Mouse (Mus musculus): Measurements from ENCODE around the gene Nlrc5.
"Not testable (repeated sequence)": the region's sequence is repeated elsewhere in the genome, so short reads cannot be mapped to it uniquely, and the experiment has no call there.

Nlrc5 gene

GRCm38 (mm10) chr8:94422270-94422669 is 11.9 kb upstream of the Nlrc5 start:
- DNase-seq (ENCODE audit: low spot score): no peak

GRCm38 (mm10) chr8:94427953-94428352 is 6.2 kb upstream of the Nlrc5 start:
- DNase-seq (ENCODE audit: low spot score): no peak

- no peak for DNase-seq (ENCODE audit: low spot score)
Observed at GRCm38 (mm10) chr8:94428420-94428819, 5.7 kb upstream of the Nlrc5 start.

GRCm38 (mm10) chr8:94429376-94429775 is 4.8 kb upstream of the Nlrc5 start:
- DNase-seq (ENCODE audit: low spot score): no peak

- no peak for DNase-seq (ENCODE audit: low spot score)
Observed at GRCm38 (mm10) chr8:94432212-94432611, 1.9 kb upstream of the Nlrc5 start.

GRCm38 (mm10) chr8:94434958-94435357 is 802 bp downstream of the Nlrc5 start:
- DNase-seq (ENCODE audit: low spot score): no peak

GRCm38 (mm10) chr8:94435397-94436111 is 1.4 kb downstream of the Nlrc5 start:
- no peak for DNase-seq (ENCODE audit: low spot score)

GRCm38 (mm10) chr8:94436112-94436572 is 2.0 kb downstream of the Nlrc5 start:
- DNase-seq (ENCODE audit: low spot score): no peak

- no peak for DNase-seq (ENCODE audit: low spot score)
Observed at GRCm38 (mm10) chr8:94436900-94437299, 2.7 kb downstream of the Nlrc5 start.

GRCm38 (mm10) chr8:94438659-94439058 is 4.5 kb downstream of the Nlrc5 start:
- no peak for DNase-seq (ENCODE audit: low spot score)

GRCm38 (mm10) chr8:94439691-94440090 is 5.5 kb downstream of the Nlrc5 start:
- DNase-seq (ENCODE audit: low spot score): no peak

- DNase-seq (ENCODE audit: low spot score): no peak
Observed at GRCm38 (mm10) chr8:94440389-94440788, 6.2 kb downstream of the Nlrc5 start.

GRCm38 (mm10) chr8:94441686-94442085 is 7.5 kb downstream of the Nlrc5 start:
- DNase-seq (ENCODE audit: low spot score): no peak

GRCm38 (mm10) chr8:94443153-94443552 is 9.0 kb downstream of the Nlrc5 start:
- no peak for DNase-seq (ENCODE audit: low spot score)

- no peak for DNase-seq (ENCODE audit: low spot score)
Observed at GRCm38 (mm10) chr8:94444480-94444879, 10.3 kb downstream of the Nlrc5 start.

- no peak for DNase-seq (ENCODE audit: low spot score)
Observed at GRCm38 (mm10) chr8:94447142-94447541, 13.0 kb downstream of the Nlrc5 start.

GRCm38 (mm10) chr8:94447583-94448324 is 13.6 kb downstream of the Nlrc5 start:
- DNase-seq (ENCODE audit: low spot score): no peak

- DNase-seq (ENCODE audit: low spot score): not testable (repeated sequence)
Observed at GRCm38 (mm10) chr8:94452991-94453390, 18.8 kb downstream of the Nlrc5 start.

GRCm38 (mm10) chr8:94453868-94454488 is 19.8 kb downstream of the Nlrc5 start:
- no peak for DNase-seq (ENCODE audit: low spot score)

- no peak for DNase-seq (ENCODE audit: low spot score)
Observed at GRCm38 (mm10) chr8:94454905-94455304, 20.7 kb downstream of the Nlrc5 start.

GRCm38 (mm10) chr8:94456071-94456470 is 21.9 kb downstream of the Nlrc5 start:
- no peak for DNase-seq (ENCODE audit: low spot score)

GRCm38 (mm10) chr8:94458567-94458966 is 24.4 kb downstream of the Nlrc5 start:
- DNase-seq (ENCODE audit: low spot score): no peak

GRCm38 (mm10) chr8:94469656-94470055 is 35.5 kb downstream of the Nlrc5 start:
- DNase-seq (ENCODE audit: low spot score): no peak

Data from urinary bladder, postnatal 14 days (tissue).